Mouse (Mus musculus): ENCODE measurements at regions not wholly inside any gene's neighbourhood (a gene's known extent, or its start where the extent isn't known, plus 50 kb on each side); places are given as distances from the start of the nearest gene placed in this dataset.
"Not testable (repeated sequence)": the region's sequence is repeated elsewhere in the genome, so short reads cannot be mapped to it uniquely, and the experiment has no call there.

DNA sequence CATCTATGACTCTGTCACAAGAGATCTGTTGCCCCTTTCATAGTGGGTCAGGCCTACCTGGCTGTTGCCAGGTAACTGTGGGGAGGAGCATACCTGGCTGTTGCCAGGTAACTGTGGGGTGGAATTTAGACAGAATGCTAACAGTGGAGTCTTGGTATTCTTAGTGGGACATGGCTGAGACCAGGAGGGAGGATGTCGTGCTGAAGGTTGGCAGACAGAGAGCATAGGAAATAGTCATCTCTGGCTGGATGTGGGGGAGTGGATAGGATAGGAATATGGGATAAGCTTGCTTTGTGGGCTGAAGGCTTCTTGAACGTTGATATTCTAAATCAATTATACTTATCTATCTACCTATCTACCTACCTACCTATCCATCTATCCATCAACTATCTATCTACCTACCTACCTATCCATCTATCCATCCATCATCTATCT is 79.2 kb upstream of the Cpsf6 start:
- no peak for ATAC-seq

DNA sequence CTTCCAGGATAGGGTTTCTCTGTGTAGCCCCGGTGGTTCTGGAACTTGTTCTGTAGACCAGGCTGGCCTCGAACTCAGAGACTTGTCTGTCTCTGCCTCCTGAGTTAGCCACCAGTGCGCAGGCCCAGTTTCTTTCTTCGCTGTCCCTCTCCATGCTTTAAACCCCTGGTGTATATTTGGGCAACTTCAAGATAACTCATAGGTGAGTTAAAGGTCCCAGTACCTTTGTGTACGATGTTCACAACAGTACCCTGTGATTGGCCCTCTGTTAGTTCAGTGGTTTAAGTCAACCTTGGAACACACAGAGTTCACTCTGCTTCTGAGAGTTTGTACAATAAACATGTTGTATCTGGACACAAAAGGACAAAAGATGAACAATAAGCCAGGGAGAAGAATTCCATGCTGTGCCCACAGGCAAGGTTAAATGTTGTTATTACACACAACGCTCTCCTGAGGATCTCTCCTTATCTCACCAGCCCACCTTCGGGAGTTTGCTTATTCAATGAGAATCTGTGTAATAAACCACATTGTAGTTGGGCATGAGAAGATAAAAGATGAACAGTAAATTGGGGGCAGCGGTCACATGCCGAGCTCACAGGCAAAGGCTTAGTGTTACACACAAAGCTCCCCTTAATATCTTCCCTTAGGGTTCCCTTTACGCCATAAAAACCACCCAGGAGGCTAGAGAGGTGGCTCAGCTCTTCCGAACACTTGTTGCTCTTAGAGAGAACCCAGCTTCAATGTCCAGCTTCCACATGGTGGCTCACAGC is 78.6 kb upstream of the Cpsf6 start:
- ATAC-seq, result no peak

DNA sequence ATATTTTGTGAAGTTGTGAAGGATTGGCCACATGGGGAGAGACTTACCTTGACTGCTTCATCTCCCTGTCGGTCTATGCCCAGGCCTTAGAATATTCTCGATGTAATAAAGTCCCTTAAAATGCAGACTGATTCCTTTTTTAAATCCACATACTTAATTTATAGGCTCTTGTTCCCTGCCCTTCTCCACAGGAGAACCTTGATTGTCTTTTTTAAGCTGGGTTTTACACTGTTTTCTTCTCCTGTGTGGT is 77.8 kb upstream of the Cpsf6 start:
- ATAC-seq, result no peak

DNA sequence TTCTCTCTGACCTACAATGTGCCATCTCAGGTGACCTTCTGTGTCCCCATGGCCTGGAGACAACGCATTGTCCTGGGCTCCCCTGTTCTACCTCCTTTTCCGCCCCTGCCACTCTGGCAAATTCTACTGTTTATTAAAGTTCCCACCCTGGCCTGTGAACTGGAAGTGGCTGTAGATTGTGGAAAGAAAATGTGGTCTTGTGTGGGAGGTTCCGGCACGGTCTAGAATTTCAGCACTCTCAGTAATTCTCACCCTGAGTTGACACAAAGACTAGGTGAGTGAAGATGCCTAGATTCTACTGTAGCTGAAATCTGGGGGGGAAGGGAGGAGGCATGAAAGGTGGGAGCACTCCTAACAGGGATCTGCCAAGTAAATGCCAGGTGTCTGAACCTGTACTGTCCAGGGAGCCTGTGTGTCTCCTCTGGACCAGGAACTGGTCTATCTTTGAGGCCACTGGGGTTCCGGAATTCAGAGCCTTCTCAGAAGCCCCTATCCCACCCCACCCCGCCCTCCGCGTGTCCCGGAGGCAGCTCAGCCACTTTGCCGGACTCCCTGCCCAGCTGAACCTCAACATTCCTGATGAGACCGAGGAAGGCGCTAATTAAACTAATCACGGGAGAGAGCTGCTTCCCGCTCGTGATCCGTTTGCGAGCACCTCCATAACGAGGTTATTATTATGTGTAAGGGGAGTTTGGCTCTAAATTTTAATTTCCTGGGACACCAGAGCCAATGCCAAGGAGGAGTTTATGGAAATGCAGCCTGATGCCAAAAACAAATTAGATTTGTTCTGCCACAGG is 77.3 kb upstream of the Cpsf6 start:
- no peak for ATAC-seq

DNA sequence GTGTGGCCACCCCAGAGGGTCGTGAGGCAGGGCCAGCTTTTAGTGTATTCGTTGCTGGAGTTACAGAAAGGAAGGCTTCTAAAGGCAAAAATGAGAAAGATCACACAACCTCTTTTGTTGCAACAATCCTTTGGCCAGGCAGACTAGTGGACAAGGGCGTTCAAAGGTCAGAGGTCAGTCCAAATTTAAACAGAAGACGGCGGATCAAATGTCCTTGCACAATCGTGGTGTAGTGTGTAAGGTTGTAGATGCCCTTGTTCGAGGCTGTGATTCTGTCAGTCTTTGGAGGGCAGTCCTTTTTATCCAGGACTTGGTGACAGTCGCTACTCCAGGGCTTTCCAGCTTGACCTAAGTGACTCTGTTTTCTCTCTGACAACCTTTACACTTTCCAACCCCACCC is 76.6 kb upstream of the Cpsf6 start:
- no peak for ATAC-seq

DNA sequence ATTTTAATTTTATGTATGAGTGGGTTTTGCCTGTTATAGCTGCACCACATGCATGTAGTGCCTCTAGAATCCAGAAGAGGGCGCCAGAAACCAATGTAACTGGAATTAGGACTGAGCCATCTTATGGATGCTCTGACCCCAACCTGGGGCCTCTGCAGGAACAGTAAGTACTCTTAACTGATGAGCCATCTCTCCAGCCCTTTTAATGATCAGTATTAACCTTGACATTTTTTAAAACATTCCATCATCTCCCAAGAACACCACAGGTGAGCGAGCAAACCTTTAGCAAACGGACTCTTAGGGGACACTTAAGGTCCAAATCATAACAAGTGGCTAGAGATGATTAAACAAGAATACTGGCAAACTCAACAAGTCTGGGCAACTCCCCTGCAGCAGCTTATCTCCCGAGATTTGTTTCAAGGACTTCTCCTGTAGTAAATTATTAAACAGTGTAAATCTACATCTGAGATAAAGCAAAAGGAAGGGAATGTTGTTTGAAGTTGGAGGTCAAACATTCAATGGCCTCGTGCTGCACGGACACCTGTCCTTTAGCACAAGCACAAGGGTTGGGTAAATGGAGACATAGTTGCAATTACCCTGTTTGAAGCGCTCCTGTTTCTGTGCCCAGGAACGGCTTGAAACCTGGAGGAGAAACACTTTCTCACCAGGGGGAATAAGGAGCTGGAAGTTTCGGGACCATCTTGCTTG is 75.9 kb upstream of the Cpsf6 start:
- ATAC-seq, result peak; percentile 65

DNA sequence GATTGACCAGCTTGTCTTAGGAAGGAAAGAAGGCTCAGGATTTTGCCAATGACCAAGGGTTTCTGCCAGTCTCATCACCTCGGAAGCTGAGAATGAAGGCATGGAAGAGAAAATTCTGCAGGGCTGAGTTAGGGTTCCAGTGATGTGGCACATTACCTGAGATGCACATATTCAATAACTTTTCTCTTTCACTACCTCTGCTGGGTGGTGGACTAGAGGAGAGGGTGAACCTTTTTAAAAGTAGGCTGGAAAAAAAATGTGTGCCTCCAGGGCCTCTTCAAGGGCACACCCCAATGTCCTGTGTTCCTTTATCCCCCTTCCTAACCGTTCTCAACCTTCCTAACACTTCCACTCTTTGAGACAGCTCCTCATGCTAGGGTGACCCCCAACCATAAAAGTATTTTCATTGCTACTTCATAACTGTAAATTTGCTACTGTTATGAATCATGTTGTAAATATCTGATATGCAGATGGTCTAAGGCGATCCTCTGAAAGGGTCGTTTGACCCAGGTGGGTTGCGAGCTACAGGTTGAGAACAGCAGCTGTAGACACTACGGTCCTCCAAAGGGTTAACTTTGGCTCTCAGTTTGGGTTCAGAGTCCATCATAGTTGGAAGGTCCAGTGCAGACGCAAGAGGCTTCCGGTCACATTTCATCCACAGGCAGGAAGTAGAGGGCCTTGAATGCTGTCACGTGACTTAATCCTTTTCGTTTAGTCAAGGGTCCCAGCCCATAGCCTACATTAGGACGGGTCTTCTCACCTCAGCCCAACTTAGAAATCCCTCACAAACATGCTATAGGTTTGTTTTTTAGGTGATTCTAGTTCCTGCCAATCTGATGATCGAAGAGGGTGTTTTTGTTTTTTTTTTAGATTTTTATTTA is 75.1 kb upstream of the Cpsf6 start:
- ATAC-seq, result no peak

DNA sequence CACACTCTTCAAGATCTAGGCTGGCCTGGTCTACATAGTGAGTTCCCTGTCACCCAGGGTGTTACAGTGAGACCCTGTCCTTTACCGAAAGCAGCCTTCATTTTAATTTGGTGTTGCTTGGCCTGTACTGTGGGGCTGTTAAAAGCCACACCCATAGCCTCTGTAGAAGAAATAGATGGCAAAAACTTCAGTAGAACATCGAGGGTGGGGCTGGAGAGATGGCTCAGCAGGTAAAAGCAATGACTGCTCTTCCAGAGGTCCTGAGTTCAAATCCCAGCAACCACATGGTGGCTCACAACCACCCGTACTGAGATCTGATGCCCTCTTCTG is 74.3 kb upstream of the Cpsf6 start:
- no peak for ATAC-seq

DNA sequence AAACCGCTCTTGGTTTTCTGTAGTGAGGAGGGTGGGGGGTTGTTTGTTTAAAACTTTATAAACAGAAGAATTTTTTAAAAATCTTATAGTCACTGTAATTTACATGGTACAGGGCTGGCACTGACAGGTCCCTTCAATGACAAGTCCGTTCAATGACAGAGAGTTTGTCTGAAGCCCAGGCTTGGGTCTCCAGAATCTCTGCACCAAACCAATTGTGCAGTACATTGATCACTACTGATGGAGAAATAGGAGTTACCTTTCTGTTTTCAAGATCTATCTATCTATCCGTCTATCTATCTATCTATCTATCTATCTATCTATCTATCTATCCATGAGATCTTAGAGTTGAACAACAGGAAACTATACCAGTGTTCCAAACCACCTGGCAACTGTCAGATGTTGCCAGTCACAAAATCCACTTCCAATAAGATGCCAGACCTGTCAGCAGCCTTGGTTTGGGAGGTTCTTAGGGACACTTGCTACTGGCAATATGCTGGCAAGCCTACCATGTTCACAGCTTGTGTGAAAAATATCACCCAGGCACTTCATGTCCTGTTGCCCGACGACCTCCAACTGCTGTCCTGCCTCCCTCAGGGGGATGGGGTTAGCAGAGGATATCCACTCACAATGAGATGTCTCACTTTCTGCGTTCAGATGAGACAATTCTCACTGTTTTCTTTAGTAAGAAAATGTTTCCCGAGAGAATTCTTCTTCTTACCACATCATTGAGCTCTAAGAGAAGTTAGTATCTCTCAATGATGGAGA is 73.8 kb upstream of the Cpsf6 start:
- no peak for ATAC-seq

DNA sequence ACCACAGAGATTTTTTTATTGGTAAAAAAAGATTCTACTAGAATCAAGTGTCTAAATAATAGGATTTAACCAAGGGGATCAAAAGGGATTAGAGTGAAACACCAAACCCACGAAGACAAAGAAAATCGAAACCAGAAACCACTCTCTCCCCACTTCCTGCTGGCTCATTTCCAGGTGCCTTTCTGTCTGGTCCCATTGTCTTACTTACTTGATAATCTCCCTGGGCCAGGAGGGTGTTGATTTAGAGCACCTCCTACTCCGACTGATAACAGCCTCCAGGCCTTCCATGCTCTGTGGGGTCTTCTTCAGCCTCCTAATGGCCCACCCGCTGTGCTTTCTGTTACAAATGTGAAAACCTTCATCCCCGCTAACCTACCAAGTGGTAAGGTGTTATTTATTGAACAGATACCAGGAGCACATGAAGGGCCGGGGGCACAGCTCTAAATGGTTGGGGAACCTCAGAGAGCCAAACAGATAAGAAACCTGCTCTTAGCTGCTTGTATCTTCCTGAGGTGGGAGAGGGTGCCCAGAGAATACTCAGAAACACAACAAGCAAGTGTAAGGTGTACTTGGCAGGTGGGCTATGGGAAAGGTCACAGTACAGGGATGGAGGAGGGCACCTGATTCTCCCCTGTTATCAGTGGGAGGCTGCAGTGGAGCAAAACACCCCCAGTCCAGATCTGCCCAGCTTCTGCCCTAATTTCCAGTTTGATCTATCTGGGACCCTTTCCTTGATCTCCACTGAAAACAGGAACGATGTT is 72.6 kb upstream of the Cpsf6 start:
- ATAC-seq, result peak; percentile 81

DNA sequence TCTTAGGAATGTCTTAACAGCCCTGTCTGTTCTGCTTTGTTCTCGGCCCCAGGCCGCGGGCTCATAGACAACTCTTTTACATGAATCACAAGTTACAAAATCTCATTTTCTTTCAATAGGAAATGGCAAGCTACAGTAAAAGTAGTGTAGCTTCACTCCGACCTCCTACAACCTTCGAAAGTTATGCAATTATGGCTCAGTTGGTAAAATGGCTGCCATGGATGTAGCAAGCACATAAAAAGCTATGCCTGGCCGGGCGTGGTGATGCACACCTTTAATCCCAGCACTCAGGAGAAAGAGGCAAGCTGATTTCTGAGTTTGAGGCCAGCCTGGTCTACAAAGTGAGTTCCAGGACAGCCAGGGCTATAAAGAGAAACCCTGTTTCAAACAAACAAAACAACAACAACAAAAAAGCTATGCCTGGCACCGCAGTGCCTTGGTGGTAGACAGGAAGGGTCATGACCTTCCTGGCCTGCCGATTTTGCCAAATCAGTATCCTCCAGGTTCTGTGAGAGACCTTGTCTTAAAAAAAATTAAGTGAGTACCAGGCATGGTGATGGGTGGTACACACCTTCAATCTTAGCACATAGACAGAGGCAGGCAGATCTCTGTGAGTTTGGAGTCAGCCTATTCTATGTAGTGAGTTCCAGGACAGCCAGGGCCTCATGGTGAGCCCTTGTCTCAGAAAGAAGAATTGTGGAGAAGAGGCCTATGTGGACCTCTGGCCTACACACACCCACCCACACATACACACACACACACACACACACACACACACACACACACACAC is 71.8 kb upstream of the Cpsf6 start:
- no peak for ATAC-seq

DNA sequence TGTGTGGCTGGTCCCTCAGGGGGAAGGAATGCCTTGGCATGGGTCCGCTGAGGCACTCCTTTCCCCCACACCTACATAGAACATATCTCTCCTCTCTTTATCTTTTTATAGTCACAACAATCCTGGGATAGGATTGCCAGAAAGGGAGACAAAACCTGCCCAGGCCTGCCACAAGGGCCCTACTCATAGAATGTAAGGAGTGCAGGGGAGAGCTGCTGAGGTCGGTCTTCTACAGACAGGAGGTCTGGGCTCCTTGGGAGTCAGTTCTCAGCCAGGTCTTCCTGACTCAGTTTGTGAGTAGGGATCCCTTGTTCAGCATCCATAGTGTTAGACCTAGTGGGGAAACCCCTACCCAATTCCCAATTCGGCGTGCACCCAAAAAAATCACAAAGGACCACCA is 70.8 kb upstream of the Cpsf6 start:
- no peak for ATAC-seq

DNA sequence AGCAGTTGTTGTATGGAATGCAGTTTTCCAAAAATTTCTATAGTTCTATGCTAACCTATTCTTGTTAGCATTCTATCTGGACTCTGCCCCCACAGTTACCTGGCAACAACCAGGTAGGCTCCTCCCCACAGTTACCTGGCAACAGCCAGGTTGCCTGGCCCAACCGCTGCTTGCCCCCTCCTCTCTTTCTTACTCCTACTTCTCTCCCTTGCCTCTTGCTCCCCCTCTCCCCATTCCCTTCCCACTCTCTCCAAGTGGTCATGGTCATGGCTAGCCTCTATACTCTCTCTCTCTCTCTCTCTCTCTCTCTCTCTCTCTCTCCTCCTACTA is 70.4 kb upstream of the Cpsf6 start:
- ATAC-seq, result no peak

DNA sequence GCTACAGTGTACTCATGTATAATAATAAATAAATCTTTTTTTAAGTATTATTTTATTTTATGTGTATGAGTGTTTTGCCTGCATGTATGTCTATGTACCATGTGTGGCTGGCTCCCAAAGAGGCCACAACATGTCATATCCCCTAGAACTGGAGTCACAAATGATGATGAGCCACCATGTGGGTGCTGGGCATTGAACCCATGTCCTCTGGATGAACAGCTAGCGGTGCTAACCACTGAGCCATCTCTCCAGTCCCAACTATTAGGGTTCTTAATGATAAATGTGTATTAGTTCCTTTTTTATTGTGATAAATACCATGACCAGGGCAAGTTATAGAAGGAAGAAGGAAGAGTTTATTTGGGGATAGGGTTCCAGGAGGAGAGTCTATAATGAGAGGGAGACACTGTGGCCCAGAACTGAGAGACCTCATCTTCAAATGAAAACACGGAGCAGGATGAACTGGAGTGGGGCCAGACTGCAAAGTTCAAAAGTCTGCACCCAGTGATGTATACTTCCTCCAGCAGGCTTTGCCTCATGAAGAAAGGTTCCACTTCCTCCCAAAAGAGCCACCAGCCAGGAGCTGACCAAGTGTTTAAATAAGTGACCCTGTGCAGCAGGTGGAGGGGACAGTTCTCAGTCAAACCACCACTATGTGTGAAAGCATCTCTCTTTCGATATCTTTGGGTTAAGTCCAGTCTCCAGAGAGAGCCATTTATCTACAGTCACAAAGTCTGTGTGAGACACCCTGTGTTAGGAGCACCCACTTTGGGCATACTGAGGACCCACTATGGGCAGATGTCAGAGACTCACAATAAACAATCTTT is 69.8 kb upstream of the Cpsf6 start:
- no peak for ATAC-seq

DNA sequence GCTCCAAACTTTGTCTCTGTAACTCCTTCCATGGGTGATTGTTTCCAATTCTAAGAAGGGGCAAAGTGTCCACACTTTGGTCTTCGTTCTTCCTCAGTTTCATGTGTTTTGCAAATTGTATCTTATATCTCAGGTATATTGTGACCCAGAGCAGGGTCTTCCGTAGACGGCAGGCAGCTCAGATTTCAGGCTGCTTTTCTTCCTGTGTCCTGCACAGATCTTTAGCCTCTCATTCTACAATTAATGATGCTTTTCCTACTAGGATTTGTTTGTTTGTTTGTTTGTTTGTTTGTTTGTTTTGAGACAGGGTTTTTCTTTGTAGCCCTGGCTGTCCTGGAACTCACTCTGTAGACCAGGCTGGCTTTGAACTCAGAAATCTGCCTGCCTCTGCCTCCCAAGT is 69.0 kb upstream of the Cpsf6 start:
- ATAC-seq, result not testable (repeated sequence)

DNA sequence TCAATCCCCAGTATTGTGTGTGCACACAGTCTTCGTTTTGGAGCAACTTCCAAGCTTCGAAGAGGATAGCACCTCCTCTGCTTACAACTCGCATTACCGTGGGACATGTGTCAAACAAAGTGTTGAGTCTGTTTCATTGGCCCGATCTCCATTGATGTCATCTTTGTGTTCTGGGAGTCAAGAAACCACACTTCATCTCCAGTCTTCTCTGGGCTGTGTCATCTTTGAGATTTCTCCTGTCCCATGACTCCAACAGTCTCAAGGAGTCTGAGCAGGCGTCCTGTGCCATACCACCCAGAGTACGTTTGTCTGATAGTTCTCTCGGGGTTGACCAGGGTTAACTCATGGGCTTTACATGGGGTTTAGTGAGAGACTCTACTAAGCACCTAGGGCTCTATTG is 67.8 kb upstream of the Cpsf6 start:
- no peak for ATAC-seq

DNA sequence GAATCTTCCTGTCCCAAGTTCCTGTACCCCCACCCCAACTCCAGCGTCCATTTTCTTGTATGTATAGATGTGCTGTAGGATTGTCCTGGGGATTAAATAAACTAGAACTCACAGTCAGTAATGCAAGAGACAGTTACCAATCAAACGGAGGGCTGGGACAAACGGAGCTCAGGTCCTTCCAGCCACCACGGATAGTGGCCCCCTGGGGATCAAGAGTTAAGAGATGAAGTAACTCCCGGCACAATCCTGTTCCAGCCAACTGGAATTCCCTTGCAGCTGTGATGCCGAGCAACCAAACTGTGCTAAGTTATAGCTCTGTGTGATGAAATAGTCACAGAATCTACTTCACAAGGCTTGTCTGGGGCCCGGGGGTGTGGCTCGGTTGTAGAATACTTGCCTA is 67.4 kb upstream of the Cpsf6 start:
- ATAC-seq, result no peak

DNA sequence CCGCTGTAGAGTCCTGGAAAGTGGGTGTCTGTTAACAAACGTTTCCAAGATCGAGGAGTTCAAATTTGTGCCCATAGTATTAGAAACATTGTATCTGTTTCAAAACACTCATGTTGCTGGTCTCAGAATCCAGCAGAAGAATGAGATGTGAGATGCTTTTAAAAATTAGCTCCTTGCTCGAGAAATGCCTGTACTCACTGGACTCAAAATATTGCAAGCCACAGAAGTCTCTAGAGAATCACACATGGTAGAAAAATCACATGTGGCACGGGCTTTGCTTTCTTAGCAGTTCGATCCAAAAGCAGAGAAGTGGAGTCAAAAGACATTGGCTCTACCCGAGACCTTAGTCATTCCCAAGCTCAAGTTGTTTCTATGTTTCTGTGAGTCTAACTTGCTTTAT is 67.0 kb upstream of the Cpsf6 start:
- no peak for ATAC-seq

DNA sequence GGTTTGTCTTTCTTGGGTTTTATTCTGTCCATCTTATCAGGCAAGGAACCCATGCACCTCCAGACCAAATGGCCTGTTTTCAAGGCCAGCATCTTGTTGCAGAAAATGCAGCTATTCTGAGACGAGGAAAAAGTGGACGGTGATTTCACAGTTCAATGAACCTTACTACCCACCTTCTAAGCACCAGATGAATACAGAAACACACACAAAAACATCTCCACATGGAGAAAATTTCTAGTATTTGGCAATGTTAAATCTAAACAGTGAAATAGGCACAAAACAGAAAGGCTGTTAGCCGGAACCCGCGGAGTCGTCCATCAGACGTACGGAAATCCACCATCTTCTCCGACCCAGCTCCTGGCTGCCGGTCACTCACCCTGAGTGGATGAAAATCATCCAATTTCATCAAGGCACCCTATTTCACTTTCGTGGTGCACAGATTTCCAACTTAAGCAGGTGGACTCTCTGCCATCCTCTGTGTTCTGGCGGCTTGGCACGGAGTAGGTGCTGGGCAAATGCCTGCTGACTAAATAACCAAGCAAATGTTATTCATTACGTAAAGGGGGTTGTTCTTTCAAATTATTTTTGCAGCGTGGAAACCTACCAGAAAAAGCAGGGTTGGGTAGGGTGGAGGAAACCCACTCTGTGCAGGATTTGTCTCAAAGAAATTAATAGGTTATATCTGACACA is 66.1 kb upstream of the Cpsf6 start:
- no peak for ATAC-seq

Data from activated CD4-positive, CD25-positive, alpha-beta regulatory T cell, adult 4 months (primary cell).